Mouse (Mus musculus) myocyte (in vitro differentiated cells): ENCODE results near the gene Tmprss7.

Experiments
- E2F4 ChIP-seq: IDR thresholded peaks from one replicate; pipeline ENCODE4 v1.6.1; 2011; ENCODE audit warnings: mild to moderate bottlenecking, control low read depth, moderate library complexity; ENCODE audit not compliant: insufficient read depth
- MYOD1 ChIP-seq, 3 experiments: IDR thresholded peaks; one replicate each; pipeline ENCODE4 v1.6.1; 2011; ENCODE audit warnings: control low read depth in 2 of 3, low read depth in 2 of 3, mild to moderate bottlenecking in 2 of 3, moderate library complexity in 1 of 3; ENCODE audit not compliant: insufficient read length in 2 of 3, control insufficient read depth in 1 of 3
- POLR2A ChIP-seq: IDR thresholded peaks from one replicate; pipeline ENCODE4 v1.6.1; 2011; ENCODE audit warnings: low read depth, mild to moderate bottlenecking, control low read depth, moderate library complexity; ENCODE audit not compliant: insufficient read length
- TCF12 ChIP-seq: IDR thresholded peaks from one replicate; pipeline ENCODE4 v1.6.1; 2011; ENCODE audit warnings: mild to moderate bottlenecking, control low read depth; ENCODE audit not compliant: poor library complexity, insufficient read depth, severe bottlenecking
- USF1 ChIP-seq: IDR thresholded peaks from one replicate; pipeline ENCODE4 v1.6.1; 2011; ENCODE audit warnings: low read depth, mild to moderate bottlenecking, control low read depth, moderate library complexity

GRCm38 (mm10) chr16:45714489-45715150, 21.2 kb upstream of the Tmprss7 start:
- no peak for TF ChIP-seq MYOD1 (IDR thresholded peaks at IDR 0.05; ENCODE audit: control insufficient read depth in 1 of 3, insufficient read length in 2 of 3, low read depth in 2 of 3)
- no peak for TF ChIP-seq TCF12
- TF ChIP-seq USF1 = no peak
- no peak for TF ChIP-seq POLR2A
- no peak for TF ChIP-seq E2F4
